Mouse (Mus musculus) hindbrain, embryonic 11.5 days (tissue): ENCODE results near the gene Unc13c. TPM values are rescaled to one million over a fixed set of nuclear protein-coding genes. Genes with fewer than 3 reads are reported as not detected.
A peak's percentile ranks its signal among the peaks of the same experiment; 100 is the strongest.

Experiments
- ATAC-seq: fragments of 200-750 bp; cut with Nextera tagmentation; 2 replicates; pipeline ENCODE4 v1.8.0; 2017; ENCODE audit warnings: mild to moderate bottlenecking, moderate TSS enrichment, moderate library complexity; ENCODE audit not compliant: low FRiP score
- DNase-seq: peaks from one replicate; pipeline ENCODE4 v3.0.0-alpha.2; 2015; ENCODE audit warnings: low spot score
- H3K27ac ChIP-seq: fragments of 300-500 bp; sonication (generic); 2 replicates; pipeline ENCODE4 v1.5.1; 2014; ENCODE audit warnings: mild to moderate bottlenecking, low read depth, low read length
- H3K27me3 ChIP-seq: fragments of 300-500 bp; sonication (generic); 2 replicates; pipeline ENCODE4 v1.6.1; 2014; ENCODE audit warnings: mild to moderate bottlenecking, low read length, moderate library complexity, mixed read lengths; ENCODE audit not compliant: control insufficient read depth, insufficient read depth
- H3K36me3 ChIP-seq: fragments of 300-500 bp; sonication (generic); 2 replicates; pipeline ENCODE4 v1.6.1; 2014; ENCODE audit warnings: mild to moderate bottlenecking, low read length, moderate library complexity, mixed read lengths; ENCODE audit not compliant: control insufficient read depth, insufficient read depth
- H3K4me1 ChIP-seq: fragments of 300-500 bp; sonication (generic); replicated peaks from 2 replicates; pipeline ENCODE4 v1.6.1; 2014; ENCODE audit warnings: low read length, mixed read lengths; ENCODE audit not compliant: control insufficient read depth, insufficient read depth
- H3K4me2 ChIP-seq: fragments of 300-500 bp; sonication (generic); replicated peaks from 2 replicates; pipeline ENCODE4 v1.6.1; 2014; ENCODE audit warnings: mild to moderate bottlenecking, low read depth, low read length
- H3K4me3 ChIP-seq: fragments of 300-500 bp; sonication (generic); 2 replicates; pipeline ENCODE4 v1.5.1; 2014; ENCODE audit warnings: low read depth, low read length
- H3K9ac ChIP-seq: fragments of 300-500 bp; sonication (generic); 2 replicates; pipeline ENCODE4 v1.6.1; 2014; ENCODE audit warnings: low read depth, low read length
- H3K9me3 ChIP-seq: fragments of 300-500 bp; sonication (generic); 2 replicates; pipeline ENCODE4 v1.6.1; 2016; ENCODE audit warnings: low read length; ENCODE audit not compliant: control insufficient read depth
- WGBS: fragments of 180-500 bp; shearing (Covaris S2); extraction: QIAGEN DNeasy Blood & Tissue Kit; methylation state at CpG from one replicate; pipeline ENCODE4 v1.1.7; 2014; 5-methylcytosine and 5-hydroxymethylcytosine counted together
- polyA plus RNA-seq: library from polyadenylated mRNA; unstranded; fragments of >200 nt; fragmentation: Nextera tagmentation; extraction: Ambion mirVana; gene quantifications from 2 replicates; pipeline ENCODE4 v1.2.1, GENCODE M21; 2014

Gene Unc13c
- polyA plus RNA-seq, 1 experiment from 2014 or later: 0.34 TPM

DNA sequence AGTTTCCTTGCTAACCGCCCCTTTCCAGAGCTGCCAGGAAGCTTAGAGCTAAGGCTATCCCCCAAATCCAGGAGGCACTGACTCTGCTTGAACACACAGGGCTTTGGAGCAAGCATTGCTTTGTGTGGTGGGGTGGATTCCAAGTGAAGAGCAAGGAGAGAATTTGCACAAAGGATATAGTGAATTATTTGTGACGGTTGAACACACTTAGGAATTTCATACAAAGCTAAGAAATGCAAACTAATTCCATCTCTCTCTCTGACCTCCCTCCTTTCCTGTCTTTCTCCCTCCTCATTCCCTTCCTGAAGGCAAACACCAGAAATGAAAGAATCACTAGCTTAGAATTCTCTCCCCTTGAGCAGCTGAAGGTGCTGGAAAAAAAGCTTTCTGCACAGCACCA is 271.7 kb downstream of the Unc13c start:
- H3K36me3 ChIP-seq: no peaks in the 10 kb centered on the region
- no peak overlapping the region for H3K4me3 ChIP-seq
- no peaks in the 10 kb centered on the region for H3K27me3 ChIP-seq
- H3K9me3 ChIP-seq: no peaks in the 10 kb centered on the region
- ATAC-seq (no peak), DNase-seq (no peak)
- H3K9ac ChIP-seq: no peak overlapping the region
- no peaks in the 10 kb centered on the region for H3K4me1 ChIP-seq
- 67% methylated on average over 2 of the region's 2 CpGs for WGBS
- no peak overlapping the region for H3K27ac ChIP-seq
- no peak overlapping the region for H3K4me2 ChIP-seq

DNA sequence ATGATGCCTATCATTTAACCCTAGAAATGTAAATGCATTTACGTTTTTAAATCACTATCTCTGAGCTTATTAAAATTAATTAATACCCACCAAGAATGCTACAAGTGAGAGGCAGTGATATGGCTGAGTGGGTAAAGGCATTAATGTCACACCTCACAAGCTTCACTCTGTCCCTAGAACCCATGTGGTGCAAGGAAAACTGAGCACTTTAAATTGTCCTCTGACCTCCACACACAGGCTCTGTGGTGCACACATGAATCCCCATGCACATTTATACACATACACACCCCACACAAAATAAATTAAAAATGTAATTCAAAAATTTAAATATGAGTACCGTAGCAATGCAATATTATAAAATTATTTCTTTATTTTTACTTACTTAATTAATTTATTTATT is 287.2 kb downstream of the Unc13c start:
- Histone ChIP-seq H3K4me1 (no peaks in the 10 kb centered on the region), H3K4me3 (no peak overlapping the region), H3K4me2 (no peak overlapping the region), H3K27ac (no peak overlapping the region), H3K27me3 (no peaks in the 10 kb centered on the region), H3K9me3 (no peaks in the 10 kb centered on the region), H3K36me3 (no peaks in the 10 kb centered on the region), H3K9ac (no peak overlapping the region)
- WGBS: 85% methylated on average over 2 of the region's 2 CpGs
- no peak for DNase-seq
- ATAC-seq: no peak

DNA sequence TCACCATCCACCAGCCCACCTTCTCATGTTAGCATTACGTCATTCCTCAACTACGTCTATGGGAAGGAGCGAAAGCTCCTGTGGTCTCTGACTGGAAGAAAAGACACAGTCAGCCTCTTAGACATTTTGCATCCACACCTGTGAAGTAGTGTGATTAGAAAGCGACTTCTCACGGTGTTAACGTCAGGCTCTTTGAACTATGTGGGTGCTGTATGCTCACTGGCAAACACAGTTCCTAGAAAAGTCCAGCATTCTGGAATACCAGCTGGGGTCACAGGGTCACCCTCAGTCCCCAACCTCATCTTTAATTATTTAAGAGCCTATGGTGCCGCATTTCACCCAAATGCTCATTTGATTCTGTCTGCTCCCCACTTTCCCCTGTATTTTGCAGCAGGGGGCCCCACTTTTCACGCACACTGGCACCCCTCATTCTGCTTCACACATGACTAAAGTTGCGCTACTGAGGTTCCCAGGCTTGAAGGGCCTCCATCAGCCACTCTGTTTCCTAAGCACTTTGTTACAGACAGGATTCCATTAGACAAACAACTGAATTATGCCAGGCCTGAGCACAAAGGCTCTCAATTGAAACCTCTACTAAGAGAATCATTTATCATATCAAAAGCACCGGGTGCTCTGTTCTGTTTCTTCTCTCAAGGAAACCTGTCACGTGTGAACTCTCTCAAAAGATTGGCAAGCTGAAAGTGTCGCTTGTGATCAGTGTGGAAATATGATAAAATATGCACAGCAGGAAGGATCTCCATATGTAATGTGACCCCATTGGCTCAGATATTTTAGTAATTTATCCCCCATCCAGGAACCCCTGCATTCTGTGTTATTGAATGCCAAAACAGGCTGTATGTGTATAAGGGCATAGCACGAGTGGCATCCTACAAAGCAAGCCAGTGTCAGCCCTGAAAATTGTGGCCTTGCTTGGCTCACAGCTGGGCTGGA is 287.9 kb downstream of the Unc13c start:
- Histone ChIP-seq H3K4me3 (no peak overlapping the region), H3K36me3 (no peaks in the 10 kb centered on the region), H3K9me3 (no peaks in the 10 kb centered on the region), H3K4me2 (no peak overlapping the region), H3K9ac (no peak overlapping the region), H3K27ac (no peak overlapping the region), H3K4me1 (no peaks in the 10 kb centered on the region), H3K27me3 (no peaks in the 10 kb centered on the region)
- DNase-seq (peak; percentile 9), ATAC-seq (peak; percentile 77)
- WGBS: 60% methylated on average over 13 of the region's 13 CpGs

DNA sequence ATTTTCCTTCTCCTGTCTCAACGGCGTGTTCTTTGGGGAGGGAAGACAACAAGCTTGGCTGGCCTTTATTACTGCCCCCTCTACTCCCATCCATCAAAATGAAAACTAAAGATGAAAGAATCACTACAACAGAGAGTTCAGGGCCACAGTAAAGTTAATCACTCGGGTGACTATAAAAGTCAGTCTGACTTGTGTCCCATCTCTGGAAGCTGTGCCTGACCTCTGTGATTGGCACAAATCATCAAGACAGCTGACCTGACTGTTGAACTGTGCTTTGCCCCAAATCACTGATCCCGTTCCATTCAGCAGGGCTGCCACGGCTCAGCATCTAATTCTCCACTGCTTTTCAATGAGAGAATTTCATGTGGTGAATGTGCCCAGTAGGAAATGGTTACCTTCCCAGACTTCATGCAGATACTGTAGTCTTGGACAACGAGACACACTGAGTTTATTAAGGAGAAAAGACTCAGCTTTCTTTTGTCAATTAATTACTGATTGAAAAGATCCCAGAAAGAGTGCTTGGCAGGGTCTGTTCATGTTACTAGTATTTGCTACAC is 297.0 kb downstream of the Unc13c start:
- Histone ChIP-seq H3K9me3 (no peaks in the 10 kb centered on the region), H3K27ac (no peak overlapping the region), H3K4me3 (no peak overlapping the region), H3K9ac (no peak overlapping the region), H3K4me1 (no peaks in the 10 kb centered on the region), H3K36me3 (no peaks in the 10 kb centered on the region), H3K4me2 (no peak overlapping the region), H3K27me3 (no peaks in the 10 kb centered on the region)
- WGBS: 57% methylated on average over 6 of the region's 6 CpGs
- ATAC-seq (no peak), DNase-seq (no peak)

DNA sequence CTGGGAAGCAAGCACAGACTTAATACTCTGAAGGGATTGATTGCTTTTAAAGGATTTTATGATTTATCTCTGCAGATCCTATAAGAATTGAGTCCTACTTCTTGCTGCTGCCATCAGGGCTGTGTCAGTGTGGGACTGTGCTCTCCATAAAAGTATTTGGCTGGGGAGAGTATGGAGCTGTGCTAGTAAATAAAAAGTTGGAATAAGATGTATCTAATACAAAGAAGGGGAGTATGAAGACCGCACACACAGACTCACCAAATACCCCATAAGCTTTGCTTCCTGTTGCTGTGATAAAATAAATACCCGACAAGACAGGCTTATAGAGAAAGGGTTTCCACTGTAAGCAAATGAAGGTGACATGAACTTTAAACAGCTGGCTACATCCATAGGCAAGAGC is 298.7 kb downstream of the Unc13c start:
- Histone ChIP-seq H3K27me3 (no peaks in the 10 kb centered on the region), H3K4me1 (no peaks in the 10 kb centered on the region), H3K9me3 (no peaks in the 10 kb centered on the region), H3K4me2 (no peak overlapping the region), H3K27ac (no peak overlapping the region), H3K4me3 (no peak overlapping the region), H3K9ac (no peak overlapping the region), H3K36me3 (no peaks in the 10 kb centered on the region)
- 92% methylated on average over 2 of the region's 2 CpGs for WGBS
- DNase-seq: no peak
- no peak for ATAC-seq

DNA sequence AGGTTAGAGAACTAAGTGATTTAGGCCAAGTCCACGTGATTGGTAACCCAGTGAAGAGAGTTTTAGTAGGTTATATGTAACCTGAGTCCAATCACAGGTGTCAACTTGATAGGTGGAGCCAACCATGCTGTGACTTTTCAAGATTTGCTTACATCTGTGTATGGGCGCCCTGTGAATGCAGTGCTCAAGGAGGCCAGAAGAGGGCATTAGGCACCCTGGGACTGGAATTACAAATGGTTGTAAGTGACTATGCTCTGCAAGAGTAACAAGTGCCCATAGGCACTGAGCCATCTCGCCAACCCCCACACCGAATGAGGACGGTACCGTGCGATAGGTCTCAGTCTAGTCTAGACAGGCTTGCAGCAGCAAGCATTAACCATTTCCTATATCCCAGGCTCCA is 305.9 kb downstream of the Unc13c start:
- WGBS: 88% methylated on average over 7 of the region's 7 CpGs
- Histone ChIP-seq H3K4me2 (no peak overlapping the region), H3K4me3 (no peak overlapping the region), H3K9me3 (no peaks in the 10 kb centered on the region), H3K4me1 (no peaks in the 10 kb centered on the region), H3K36me3 (no peaks in the 10 kb centered on the region), H3K27ac (no peak overlapping the region), H3K27me3 (no peaks in the 10 kb centered on the region), H3K9ac (no peak overlapping the region)
- ATAC-seq: no peak
- DNase-seq: no peak

DNA sequence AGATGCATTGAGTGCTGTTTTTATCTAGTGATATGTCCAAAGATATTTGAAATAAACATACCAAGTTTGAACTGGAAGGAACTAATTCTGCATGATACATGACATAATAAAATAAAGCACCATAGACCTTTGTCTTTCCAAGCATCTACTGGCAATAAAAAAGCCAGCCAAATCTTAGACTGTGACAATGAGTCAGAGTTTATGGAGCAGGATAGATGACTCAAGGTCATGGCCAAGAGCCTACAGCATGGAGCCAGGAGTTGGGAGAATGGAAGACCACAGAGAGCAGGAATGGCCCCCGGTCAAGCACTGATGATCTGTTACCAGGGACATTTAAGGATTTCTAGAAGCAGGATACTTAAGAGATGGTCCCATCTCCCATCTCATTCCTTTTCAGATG is 319.7 kb downstream of the Unc13c start:
- no peaks in the 10 kb centered on the region for H3K4me1 ChIP-seq
- no peak overlapping the region for H3K4me3 ChIP-seq
- DNase-seq (no peak), ATAC-seq (no peak)
- no peak overlapping the region for H3K4me2 ChIP-seq
- H3K36me3 ChIP-seq: no peaks in the 10 kb centered on the region
- H3K27me3 ChIP-seq: no peaks in the 10 kb centered on the region
- no peak overlapping the region for H3K9ac ChIP-seq
- H3K27ac ChIP-seq: no peak overlapping the region
- no peaks in the 10 kb centered on the region for H3K9me3 ChIP-seq
- WGBS: 91% methylated on average over 1 of the region's 1 CpGs

DNA sequence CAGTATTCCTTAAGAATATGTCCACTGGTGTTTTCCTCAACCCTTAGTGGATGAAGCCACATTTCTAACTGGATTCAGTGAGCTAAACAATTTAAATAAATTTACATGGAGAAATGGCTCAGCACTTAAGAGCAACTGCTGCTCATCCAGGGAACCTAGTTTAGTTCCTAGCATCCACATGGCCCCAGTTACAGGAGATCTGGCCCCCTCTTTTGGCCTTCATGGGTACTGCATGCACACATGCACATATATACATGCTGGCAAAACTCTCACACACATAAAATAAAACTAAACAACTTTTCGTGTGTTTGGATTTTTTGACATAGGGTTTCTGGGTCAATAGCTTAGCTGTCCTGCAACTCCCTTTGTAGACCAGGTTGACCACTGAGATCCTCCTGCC is 330.6 kb downstream of the Unc13c start:
- DNase-seq: no peak

DNA sequence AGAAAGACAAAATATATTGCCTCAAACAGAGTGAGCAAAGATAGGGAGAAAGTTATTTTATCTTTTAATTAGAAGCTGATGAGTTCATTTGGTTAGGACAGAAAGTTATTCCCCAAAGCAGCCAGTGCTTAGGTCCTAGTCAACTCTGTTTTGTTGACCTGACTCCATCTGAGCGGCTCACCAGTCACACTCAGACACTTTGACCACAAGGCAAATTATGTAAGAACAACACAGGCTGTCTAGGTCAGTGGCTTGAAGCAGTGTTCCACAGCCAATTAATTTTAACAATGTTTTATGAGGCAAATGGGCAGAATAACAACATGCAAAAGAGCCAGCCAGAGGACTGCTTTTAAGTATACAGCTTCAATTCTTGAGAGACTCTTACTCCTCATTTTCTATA is 343.6 kb downstream of the Unc13c start:
- Histone ChIP-seq H3K4me1 (no peaks in the 10 kb centered on the region), H3K27me3 (no peaks in the 10 kb centered on the region), H3K9me3 (no peaks in the 10 kb centered on the region), H3K27ac (no peak overlapping the region), H3K9ac (no peak overlapping the region), H3K4me3 (no peak overlapping the region), H3K4me2 (no peak overlapping the region), H3K36me3 (no peaks in the 10 kb centered on the region)
- 80% methylated on average over 1 of the region's 1 CpGs for WGBS
- no peak for ATAC-seq
- DNase-seq: no peak

More for the DNA sequence above, 330.6 kb downstream of the Unc13c start:
- Histone ChIP-seq H3K27ac (no peak overlapping the region), H3K4me3 (no peak overlapping the region), H3K36me3 (no peaks in the 10 kb centered on the region), H3K27me3 (no peaks in the 10 kb centered on the region), H3K4me2 (no peak overlapping the region), H3K4me1 (no peaks in the 10 kb centered on the region), H3K9me3 (no peaks in the 10 kb centered on the region), H3K9ac (no peak overlapping the region)
- ATAC-seq: no peak
- WGBS: 79% methylated on average over 1 of the region's 1 CpGs
